Mouse (Mus musculus): ENCODE results near the gene Cbx2. TPM values are rescaled to one million over a fixed set of nuclear protein-coding genes. Genes with fewer than 3 reads are reported as not detected.

The Cbx2 gene
- total RNA-seq, 2 experiments from 2014 or later = 1.5 to 2.6 TPM

DNA sequence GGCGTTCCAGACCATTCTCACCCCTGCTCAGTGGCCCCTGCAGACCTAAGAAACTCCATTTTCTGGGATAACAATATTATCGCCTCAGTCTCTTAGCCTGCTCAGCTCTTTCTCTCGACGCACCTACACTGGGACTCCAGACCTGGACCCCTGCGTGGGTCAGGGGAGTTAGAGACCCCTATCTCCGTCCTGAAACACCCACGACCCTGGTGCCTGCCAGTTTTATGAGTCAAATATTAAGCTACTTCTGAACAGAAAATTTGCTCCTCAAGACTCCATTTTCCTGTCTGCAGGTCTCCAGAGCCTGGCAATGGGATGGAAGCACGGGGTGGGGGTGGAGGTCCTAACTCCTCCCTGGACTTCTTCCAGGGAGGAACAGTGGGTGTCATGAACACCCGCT, 34.5 kb downstream of the Cbx2 start:
- DNase-seq = peak in 1 of 2 experiments; percentile 51

DNA sequence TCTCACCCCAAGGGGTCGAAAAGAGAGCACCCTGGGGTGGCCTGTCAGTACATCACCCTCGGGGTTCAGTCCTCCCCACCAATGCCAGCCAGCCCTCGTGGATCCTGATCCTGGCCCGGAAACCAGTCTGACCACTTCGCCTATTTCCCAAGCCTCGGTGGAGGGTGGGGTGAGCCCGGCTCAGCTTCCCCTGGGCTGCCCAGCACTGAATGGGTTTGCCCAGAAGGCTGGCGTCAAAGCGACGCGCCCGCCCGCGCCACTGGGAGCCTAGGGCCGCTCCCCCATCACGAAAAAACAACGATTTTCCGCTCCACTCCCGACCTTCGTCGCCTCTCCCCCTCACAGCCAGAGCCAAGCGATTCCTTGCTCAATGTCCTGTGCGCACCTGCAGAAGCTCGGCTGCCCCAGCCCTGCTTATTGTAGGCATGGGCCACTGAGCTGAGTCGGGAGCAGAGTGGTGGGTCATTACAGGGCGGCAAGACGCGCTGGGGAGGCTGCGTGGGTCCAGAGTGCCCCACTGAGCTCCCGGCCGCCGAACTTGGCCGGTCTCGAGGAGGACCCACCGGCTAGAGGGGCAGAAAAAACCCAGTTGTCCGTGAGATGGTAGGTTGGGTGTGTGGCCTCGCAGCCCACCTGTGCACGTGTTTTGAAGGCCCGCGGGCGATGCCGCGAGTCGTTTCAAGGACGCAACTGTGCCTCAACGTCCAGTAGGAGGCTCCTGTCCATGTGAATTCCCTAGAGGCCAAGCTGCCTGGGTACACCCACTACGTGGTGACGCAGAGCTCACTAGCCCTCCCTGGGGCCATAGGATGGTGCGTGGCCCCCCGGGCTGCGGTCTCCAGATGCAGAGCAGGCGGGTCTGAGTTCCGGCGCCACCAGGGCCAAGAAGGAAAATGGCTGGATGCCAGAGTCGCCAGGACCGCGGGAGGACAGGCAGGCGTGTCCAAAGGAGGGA, 35.6 kb downstream of the Cbx2 start:
- peak; percentile 41 to 49 for DNase-seq

DNA sequence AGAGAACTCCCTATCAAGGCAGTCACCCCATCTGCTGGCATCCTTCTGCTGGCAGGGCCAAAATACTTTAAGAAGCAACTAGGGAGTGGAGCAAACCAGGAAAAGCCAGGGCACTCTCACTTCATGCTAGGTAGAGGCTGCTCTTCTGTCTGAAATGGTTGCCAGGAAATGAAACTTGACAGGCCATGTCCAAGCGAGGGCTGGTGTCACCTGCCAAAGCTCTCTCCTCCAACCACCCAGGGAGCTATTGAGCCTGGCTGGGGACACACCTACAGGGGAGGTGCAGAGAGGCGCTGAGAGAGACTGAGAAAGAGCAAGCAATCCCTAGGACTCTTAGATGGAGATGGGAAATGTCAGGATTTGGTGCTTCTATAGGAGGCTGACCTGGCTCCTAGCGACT, 36.5 kb downstream of the Cbx2 start:
- DNase-seq = no peak

DNA sequence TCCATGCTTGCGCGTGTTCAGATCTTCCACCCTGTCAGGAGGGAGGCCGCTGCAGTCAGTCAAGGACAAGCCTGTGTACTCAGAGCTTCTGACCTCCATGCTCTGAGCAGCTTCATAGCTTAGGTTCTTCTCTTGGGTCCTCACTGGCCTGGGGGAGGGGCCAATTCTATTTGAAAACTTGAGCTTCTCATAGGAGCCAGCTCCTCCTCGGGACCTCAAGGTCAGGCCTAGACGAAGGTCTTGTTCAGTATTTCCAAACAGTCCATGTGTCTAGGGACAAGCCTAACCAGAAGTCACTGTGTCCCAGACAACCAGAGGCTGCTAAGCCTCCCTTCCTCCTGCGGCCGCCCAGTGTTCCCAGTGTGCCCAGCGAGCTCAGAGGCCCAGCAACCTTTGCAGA, 44.1 kb downstream of the Cbx2 start:
- no peak for DNase-seq

DNA sequence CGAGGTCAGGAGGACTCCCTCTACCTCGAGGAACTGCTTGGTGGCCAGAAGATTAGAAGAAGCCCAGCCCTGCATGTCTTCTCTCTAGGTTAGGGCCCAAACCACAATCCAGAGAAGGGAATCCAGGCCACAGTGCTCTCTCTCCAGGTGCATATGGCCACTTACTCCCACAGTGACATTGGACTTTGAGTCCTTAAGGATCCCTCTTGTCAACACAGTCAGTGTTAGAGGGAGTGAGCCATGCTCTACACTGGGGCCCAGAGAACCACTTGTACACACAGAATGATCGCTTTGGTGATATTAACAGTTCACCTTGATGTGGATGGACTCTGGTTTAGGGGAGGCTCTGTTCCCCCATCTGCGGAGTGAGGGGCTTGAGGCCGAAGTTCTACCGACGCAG, 49.5 kb downstream of the Cbx2 start:
- DNase-seq = no peak

DNA sequence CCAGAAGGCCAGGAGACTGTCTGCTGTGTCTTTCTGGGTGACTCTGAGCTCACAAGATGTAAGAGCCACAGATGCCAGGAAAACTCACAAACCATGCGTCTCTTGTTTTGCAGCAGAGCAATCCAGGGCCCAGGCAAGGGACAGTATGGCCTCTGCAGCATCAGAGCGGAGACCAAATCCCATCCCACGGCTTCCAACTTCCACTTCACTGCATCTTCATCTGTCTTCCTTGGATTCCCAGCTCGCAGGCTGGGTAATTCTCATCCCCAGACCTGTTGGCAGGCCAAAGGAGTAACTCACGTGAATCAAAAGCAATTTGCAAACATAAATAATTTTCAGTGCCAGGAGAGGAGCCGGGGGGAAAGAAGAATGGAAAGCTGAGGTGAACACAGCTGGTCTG, 50.2 kb downstream of the Cbx2 start:
- DNase-seq = no peak

DNA sequence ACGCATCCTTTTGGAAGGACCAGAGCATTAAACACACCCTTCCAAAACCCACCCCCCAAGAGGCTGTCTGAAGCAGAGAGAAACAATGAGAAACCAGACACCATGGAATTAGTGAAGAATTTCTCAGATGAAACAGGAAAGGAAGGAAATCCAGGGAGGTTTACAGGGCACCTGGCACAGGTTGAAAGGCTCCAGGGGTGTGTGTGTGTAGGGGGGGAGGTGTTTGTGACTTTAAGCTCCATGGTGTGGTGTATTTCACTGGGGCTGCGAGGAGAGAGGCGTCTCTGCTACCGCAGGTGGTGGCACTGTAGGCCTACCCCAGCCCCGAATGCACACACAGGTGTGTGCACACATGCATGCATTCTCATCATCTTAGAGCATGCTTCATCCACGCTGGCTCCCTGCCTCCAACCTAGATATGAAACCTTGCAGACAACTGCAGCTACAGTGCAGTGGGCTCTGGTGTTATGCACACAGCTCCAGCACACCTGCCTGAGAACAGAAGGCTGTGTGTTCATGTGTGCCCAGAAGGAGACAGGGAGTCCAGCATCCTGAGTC, 51.2 kb downstream of the Cbx2 start:
- no peak for DNase-seq

DNA sequence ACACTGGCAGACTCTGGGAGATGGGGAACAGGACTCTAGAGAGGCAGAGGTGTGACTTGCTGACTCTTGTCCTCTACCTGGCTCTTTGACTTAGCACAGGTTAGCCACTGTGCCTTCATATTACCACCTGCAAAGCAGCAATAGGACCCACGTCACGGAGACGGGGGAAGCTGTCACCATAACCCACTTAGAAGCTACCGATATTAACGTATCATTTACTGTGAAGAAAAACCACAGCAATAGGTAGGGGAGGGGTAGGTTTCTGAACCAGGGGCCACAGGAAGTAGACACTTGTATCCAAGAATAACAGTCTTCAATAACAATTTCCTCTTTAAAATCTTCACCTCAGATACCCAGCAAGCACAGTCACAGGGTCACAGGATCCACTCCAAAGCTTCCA, 53.0 kb downstream of the Cbx2 start:
- DNase-seq = no peak

DNA sequence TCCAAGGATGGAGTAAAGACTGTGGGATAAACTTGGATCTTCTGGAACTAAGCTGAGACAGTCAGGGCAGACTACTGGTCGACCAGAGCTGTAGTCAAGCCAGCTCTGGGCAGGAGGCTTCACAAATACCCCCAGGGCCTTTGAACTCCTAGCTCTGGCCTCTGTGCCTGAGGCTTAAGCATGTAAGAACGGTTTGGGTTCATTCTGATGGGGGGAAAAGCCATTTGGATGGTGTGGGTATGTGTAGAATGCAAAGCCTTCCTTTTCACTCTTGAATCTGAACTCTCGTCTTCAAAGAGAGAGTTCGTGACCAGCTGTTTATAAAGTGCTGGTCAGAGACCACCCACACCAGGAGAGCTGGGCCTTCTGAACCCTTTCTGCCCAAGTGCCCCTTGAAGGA, 55.0 kb downstream of the Cbx2 start:
- no peak for DNase-seq

DNA sequence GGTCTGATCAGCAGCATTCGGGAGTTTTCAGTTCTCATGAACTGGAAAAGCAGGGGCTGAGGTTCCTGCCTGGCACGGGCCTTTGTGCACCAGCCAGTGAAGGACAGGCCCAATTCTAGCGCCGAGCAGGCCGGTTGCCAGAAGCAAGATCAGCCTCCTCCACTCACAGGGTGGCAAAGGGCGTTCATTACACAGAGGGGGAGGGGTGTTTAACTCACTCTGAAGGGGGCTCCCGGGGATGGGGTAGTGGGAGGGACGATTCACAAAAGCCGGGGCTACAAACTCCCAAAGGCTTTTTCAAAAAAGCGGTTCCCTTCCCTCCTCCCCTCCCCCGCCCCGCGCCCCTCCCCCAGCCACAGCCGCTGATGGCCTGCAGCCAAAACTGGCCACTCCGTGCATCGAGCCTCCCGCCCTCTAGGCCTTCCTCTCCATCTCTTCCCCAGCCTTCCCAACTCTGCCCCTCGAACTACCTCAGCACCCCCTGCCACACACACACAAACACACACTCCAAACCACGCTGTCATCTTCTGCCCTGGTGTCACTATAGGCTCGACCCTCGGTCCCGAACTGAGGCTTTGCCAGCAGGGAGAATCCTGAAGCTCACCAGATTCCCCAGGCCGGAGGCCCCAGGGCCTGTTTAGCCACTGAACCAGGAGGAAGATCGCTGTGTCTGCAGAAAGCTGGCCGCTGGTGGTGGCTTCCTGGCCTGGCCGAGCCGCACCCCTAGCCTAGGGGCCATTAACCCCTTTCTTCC, 56.1 kb downstream of the Cbx2 start:
- peak; percentile 66 to 71 for DNase-seq

DNA sequence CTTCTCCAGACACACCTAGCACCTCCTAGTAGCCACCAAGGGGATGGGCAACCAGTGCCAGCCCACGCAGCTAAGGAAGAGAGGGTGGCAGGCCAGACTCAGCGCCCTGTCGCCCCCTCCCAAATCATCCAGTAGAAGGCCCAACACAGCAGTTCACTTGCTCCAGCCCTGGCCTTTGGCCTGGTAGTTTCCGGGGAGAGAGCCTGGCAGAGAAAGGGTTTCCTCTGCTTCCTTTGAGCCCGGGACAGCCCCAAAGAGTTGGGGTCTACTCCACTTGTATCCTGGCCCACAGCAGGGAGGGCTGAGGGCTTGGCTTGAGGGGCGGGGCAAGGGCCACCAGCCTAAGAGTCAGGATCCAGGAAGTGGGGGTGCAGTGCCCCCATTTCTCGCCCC, 56.7 kb downstream of the Cbx2 start:
- DNase-seq = no peak

DNA sequence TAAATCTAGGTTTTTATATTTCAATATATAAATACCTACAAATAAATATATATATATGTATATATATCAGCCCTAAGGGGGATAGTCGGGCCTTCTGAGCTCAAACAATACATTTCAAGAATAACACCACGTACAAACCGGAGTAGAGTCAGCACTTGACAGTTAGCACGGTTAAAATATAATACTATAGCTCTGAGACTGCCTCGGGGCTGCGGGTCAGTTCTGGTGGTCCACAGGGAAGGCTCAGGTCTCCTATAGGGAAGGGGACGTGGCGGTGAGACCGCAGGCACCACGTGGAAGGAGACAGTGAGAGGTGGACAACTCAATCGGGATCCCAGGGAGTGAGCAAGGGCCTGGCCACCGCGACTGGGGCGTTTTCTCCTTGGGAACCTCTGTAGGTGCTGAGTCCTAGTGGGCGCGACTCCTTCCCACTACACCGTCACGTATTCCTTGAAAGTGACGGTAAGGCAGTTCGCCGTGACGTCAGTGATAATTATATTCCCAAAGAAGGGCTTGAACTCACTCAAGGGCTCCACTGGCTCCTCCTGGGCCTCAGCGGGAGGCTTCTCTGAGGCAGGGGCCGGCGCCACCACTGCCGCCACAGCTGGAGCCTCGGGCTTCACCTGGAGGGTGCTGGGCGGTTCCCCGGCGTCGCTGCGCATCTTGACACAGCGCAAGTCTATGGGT, 57.8 kb downstream of the Cbx2 start:
- no peak for DNase-seq

Other genes with a start within 250 kb of the Cbx2 start
- gene Rbfox3, start 111.4 kb upstream of the Cbx2 start, total RNA-seq (2021) = under 1 TPM in 1 of 2 experiments, not detected in 1; 0.10 TPM
- gene Enpp7, start 34.8 kb upstream of the Cbx2 start, total RNA-seq (2021) = not detected
- 1 to 10 TPM; 3.1 to 4.0 TPM for gene Cbx8, start 18.0 kb downstream of the Cbx2 start, total RNA-seq (2021)
- 1 to 10 TPM; 6.5 to 7.2 TPM for gene Cbx4, start 63.3 kb downstream of the Cbx2 start, total RNA-seq (2021)
- gene Tbc1d16, start 205.5 kb downstream of the Cbx2 start, total RNA-seq (2021) = 10 to 100 TPM; 54.9 to 56.9 TPM
- gene Ccdc40, start 205.6 kb downstream of the Cbx2 start, total RNA-seq (2021) = under 1 TPM; 0.17 to 0.21 TPM
- gene Gaa, start 244.9 kb downstream of the Cbx2 start, total RNA-seq (2021) = 100 to 1,000 TPM in 1 of 2 experiments, 10 to 100 TPM in 1; 91.3 to 110 TPM